Mouse (Mus musculus): ENCODE data around the gene Nacc1. TPM values are rescaled to one million over a fixed set of nuclear protein-coding genes. Genes with fewer than 3 reads are reported as not detected.

Gene Nacc1
- polyA plus RNA-seq, 1 experiment from 2014 or later, result 15.8 TPM

DNA sequence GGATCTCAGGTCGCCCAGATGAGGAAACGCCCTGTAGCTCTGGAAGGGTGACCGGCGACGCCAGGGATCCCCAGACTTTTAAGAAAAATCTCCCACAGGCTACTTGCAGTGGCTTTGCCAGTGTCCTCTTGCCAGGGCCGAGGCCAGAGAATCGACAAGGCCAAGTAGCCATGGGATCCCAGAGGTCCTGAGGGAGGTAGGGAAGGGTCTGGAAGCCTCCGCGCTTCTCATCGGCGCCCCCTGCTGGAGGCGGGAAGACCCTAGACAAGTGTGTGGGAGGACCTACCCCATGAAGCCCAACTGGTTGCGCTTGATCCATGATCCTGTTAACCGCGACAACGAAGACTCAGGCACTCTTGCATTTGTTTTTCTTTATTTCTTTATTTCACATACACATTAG, 16.7 kb upstream of the Nacc1 start:
- H3K27ac ChIP-seq, result peak overlapping the region; percentile 31; the same call in 1 of the 2 replicates
- no peak overlapping the region for H3K9ac ChIP-seq
- peaks cover 57% of the 10 kb centered on the region for H3K4me1 ChIP-seq
- H3K4me3 ChIP-seq (replicated peaks), result peak overlapping the region; percentile 31
- peaks cover 50% of the 10 kb centered on the region for H3K27me3 ChIP-seq (replicated peaks)
- peaks cover 6% of the 10 kb centered on the region; the same call in 1 of the 2 replicates for H3K36me3 ChIP-seq
- H3K4me2 ChIP-seq, result peak overlapping the region; percentile 54
- H3K9me3 ChIP-seq, result no peaks in the 10 kb centered on the region
- WGBS, result 15% methylated on average over 16 of the region's 16 CpGs
- ATAC-seq (ENCODE audit: insufficient read depth, low FRiP score, low read depth), result no peak

DNA sequence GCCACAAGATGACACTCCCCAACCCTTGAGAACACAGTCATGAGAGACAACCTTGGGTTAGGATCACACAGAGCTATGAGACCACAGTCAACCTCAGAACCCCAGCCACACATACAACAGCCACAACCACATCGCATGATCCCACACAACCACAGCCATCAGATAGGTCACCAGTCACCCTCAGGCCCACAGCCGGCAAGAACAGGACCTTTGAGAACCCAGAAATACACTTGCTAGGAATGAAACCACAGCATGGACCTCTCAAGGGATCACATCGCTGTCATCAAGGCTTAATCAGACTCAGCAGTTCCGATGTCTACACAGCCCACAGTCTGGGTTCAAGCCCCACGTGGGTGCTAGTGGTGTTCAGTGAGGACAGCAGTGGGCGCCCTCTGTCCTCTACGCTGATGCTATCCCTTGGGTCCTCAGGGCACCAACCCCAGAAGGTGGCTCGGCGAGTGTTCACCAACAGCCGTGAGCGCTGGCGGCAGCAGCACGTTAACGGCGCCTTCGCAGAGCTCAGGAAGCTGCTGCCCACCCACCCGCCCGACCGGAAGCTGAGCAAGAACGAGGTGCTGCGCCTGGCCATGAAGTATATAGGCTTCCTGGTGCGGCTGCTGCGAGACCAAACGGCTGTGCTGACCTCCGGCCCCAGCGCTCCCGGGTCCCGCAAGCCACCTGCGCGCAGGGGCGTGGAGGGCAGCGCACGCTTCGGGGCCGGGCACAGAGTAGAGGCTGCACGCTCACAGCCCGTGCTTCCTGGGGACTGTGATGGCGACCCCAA, 16.0 kb upstream of the Nacc1 start:
- Histone ChIP-seq H3K9ac (no peak overlapping the region), H3K36me3 (peaks cover 12% of the 10 kb centered on the region), H3K9me3 (no peaks in the 10 kb centered on the region), H3K4me3 (replicated peaks) (peak overlapping the region; percentile 31), H3K27ac (peak overlapping the region; percentile 31; the same call in 1 of the 2 replicates), H3K4me1 (peaks cover 50% of the 10 kb centered on the region), H3K4me2 (peak overlapping the region; percentile 54), H3K27me3 (replicated peaks) (peaks cover 48% of the 10 kb centered on the region)
- WGBS, result 23% methylated on average over 38 of the region's 38 CpGs
- no peak for ATAC-seq (ENCODE audit: insufficient read depth, low FRiP score, low read depth)

GRCm38 (mm10) chr8:84702963-84703465, 15.4 kb upstream of the Nacc1 start:
- peaks cover 46% of the 10 kb centered on the region for H3K4me1 ChIP-seq

GRCm38 (mm10) chr8:84702561-84702960, 14.9 kb upstream of the Nacc1 start:
- ATAC-seq (ENCODE audit: insufficient read depth, low FRiP score, low read depth), result no peak
- Histone ChIP-seq H3K27ac (0 out of 2 replicates have a peak overlapping the region, but pooled peaks have one; percentile 72), H3K27me3 (replicated peaks) (peaks cover 40% of the 10 kb centered on the region), H3K9me3 (no peaks in the 10 kb centered on the region), H3K36me3 (peaks cover 19% of the 10 kb centered on the region), H3K4me3 (replicated peaks) (peak overlapping the region; percentile 29), H3K4me1 (peaks cover 41% of the 10 kb centered on the region), H3K4me2 (peak overlapping the region; percentile 54), H3K9ac (no peak overlapping the region)
- 77% methylated on average over 9 of the region's 9 CpGs for WGBS

More at GRCm38 (mm10) chr8:84702963-84703465, 15.4 kb upstream of the Nacc1 start:
- peak overlapping the region; percentile 29 for H3K4me3 ChIP-seq (replicated peaks)
- no peak overlapping the region for H3K27ac ChIP-seq
- H3K36me3 ChIP-seq, result peaks cover 17% of the 10 kb centered on the region
- peaks cover 44% of the 10 kb centered on the region for H3K27me3 ChIP-seq (replicated peaks)
- no peak for ATAC-seq (ENCODE audit: insufficient read depth, low FRiP score, low read depth)
- 77% methylated on average over 6 of the region's 6 CpGs for WGBS
- H3K9ac ChIP-seq, result no peak overlapping the region
- no peaks in the 10 kb centered on the region for H3K9me3 ChIP-seq
- peak overlapping the region; percentile 54 for H3K4me2 ChIP-seq

- peak within 1 kb of the TSS; percentile 54 for H3K4me2 ChIP-seq
- no peak within 1 kb of the TSS for H3K9ac ChIP-seq
- H3K9me3 ChIP-seq, result no peaks in the 10 kb centered on the region
- peaks cover 28% of the 10 kb centered on the region for H3K27me3 ChIP-seq (replicated peaks)
- H3K4me3 ChIP-seq (replicated peaks), result peak within 1 kb of the TSS; percentile 29
- peaks cover 28% of the 10 kb centered on the region for H3K36me3 ChIP-seq
- peaks cover 29% of the 10 kb centered on the region for H3K4me1 ChIP-seq
- ATAC-seq (ENCODE audit: insufficient read depth, low FRiP score, low read depth), result peak; percentile 82
- peak within 1 kb of the TSS; percentile 72 for H3K27ac ChIP-seq
- 15% methylated on average over 34 of the region's 34 CpGs for WGBS
Measured at GRCm38 (mm10) chr8:84700941-84701911, 13.6 kb upstream of the Nacc1 start, which contains the start of gene Lyl1. Lyl1 (plus strand) TSS chr8:84701457.

DNA sequence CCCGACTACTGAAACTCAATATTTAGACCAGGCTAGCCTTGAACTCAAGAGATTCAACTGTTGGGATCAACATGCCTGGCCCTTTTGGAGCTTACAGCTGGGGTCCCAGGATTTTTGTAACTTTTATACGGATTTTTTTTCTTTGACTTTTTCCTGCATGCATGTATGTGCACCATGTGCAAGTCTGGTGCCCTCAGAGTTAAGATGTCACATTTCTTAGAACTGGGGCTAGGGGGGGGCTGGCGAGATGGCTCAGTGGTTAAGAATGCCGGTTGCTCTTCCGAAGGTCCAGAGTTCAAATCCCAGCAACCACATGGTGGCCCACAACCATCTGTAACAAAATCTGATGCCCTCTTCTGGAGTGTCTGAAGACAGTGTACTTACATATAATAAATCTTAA, 12.9 kb upstream of the Nacc1 start:
- Histone ChIP-seq H3K4me3 (replicated peaks) (no peak overlapping the region), H3K36me3 (peaks cover 29% of the 10 kb centered on the region), H3K4me2 (no peak overlapping the region), H3K9ac (no peak overlapping the region), H3K27ac (peak overlapping the region; percentile 69; the same call in 1 of the 2 replicates), H3K27me3 (replicated peaks) (peaks cover 28% of the 10 kb centered on the region), H3K9me3 (no peaks in the 10 kb centered on the region), H3K4me1 (peaks cover 27% of the 10 kb centered on the region)
- ATAC-seq (ENCODE audit: insufficient read depth, low FRiP score, low read depth), result no peak
- WGBS, result 76% methylated on average over 5 of the region's 5 CpGs

GRCm38 (mm10) chr8:84699861-84700322, 12.2 kb upstream of the Nacc1 start:
- ATAC-seq (ENCODE audit: insufficient read depth, low FRiP score, low read depth), result no peak
- no peak overlapping the region for H3K9ac ChIP-seq
- H3K27me3 ChIP-seq (replicated peaks), result peaks cover 28% of the 10 kb centered on the region
- peaks cover 33% of the 10 kb centered on the region for H3K36me3 ChIP-seq
- H3K4me2 ChIP-seq, result no peak overlapping the region
- H3K27ac ChIP-seq, result peak overlapping the region; percentile 69; the same call in 1 of the 2 replicates
- no peak overlapping the region for H3K4me3 ChIP-seq (replicated peaks)
- WGBS, result 49% methylated on average over 7 of the region's 7 CpGs
- no peaks in the 10 kb centered on the region for H3K9me3 ChIP-seq
- H3K4me1 ChIP-seq, result peaks cover 21% of the 10 kb centered on the region

GRCm38 (mm10) chr8:84698929-84699401, 11.3 kb upstream of the Nacc1 start:
- WGBS, result 84% methylated on average over 9 of the region's 9 CpGs
- ATAC-seq (ENCODE audit: insufficient read depth, low FRiP score, low read depth), result no peak
- Histone ChIP-seq H3K9me3 (no peaks in the 10 kb centered on the region), H3K27ac (peak overlapping the region; percentile 67; the same call in 1 of the 2 replicates), H3K4me3 (replicated peaks) (no peak overlapping the region), H3K36me3 (peaks cover 33% of the 10 kb centered on the region), H3K9ac (no peak overlapping the region), H3K4me1 (peaks cover 11% of the 10 kb centered on the region), H3K4me2 (no peak overlapping the region; the same call in 1 of the 2 replicates), H3K27me3 (replicated peaks) (peaks cover 18% of the 10 kb centered on the region)

GRCm38 (mm10) chr8:84698288-84698687, 10.6 kb upstream of the Nacc1 start:
- no peak overlapping the region for H3K9ac ChIP-seq
- H3K4me1 ChIP-seq, result peaks cover 5% of the 10 kb centered on the region
- no peaks in the 10 kb centered on the region for H3K9me3 ChIP-seq
- WGBS, result 90% methylated on average over 5 of the region's 5 CpGs
- H3K27me3 ChIP-seq (replicated peaks), result peaks cover 13% of the 10 kb centered on the region
- H3K4me3 ChIP-seq (replicated peaks), result no peak overlapping the region
- ATAC-seq (ENCODE audit: insufficient read depth, low FRiP score, low read depth), result no peak
- no peak overlapping the region for H3K4me2 ChIP-seq
- H3K36me3 ChIP-seq, result peaks cover 39% of the 10 kb centered on the region
- H3K27ac ChIP-seq, result no peak overlapping the region

GRCm38 (mm10) chr8:84697166-84698130, 9.8 kb upstream of the Nacc1 start:
- H3K4me3 ChIP-seq (replicated peaks), result no peak overlapping the region
- H3K9me3 ChIP-seq, result no peaks in the 10 kb centered on the region
- H3K4me2 ChIP-seq, result no peak overlapping the region
- H3K4me1 ChIP-seq, result peaks cover 5% of the 10 kb centered on the region
- WGBS, result 84% methylated on average over 14 of the region's 14 CpGs
- H3K36me3 ChIP-seq, result peaks cover 43% of the 10 kb centered on the region
- ATAC-seq (ENCODE audit: insufficient read depth, low FRiP score, low read depth), result no peak
- peaks cover 8% of the 10 kb centered on the region; the same call in 1 of the 2 replicates for H3K27me3 ChIP-seq (replicated peaks)
- no peak overlapping the region for H3K9ac ChIP-seq
- H3K27ac ChIP-seq, result no peak overlapping the region

Data from stomach, embryonic 15.5 days (tissue).